Mouse (Mus musculus) bone marrow macrophage, adult 2 months (primary cell): ENCODE data around the gene Satb1. TPM values are rescaled to one million over a fixed set of nuclear protein-coding genes. Genes with fewer than 3 reads are reported as not detected.

Experiments used
- H3K27ac ChIP-seq: 2 replicates; pipeline ENCODE4 v1.5.1; 2012; ENCODE audit warnings: low read depth, low read length; ENCODE audit not compliant: insufficient read depth
- H3K4me1 ChIP-seq: 2 replicates; pipeline ENCODE4 v1.6.1; 2012; ENCODE audit warnings: low read length; ENCODE audit not compliant: control insufficient read depth, insufficient read depth
- H3K4me3 ChIP-seq: 2 replicates; pipeline ENCODE4 v1.5.1; 2012; ENCODE audit warnings: mild to moderate bottlenecking, low read length, moderate library complexity; ENCODE audit not compliant: insufficient read depth
- CTCF ChIP-seq: IDR thresholded peaks from 2 replicates; pipeline ENCODE4 v1.5.1; 2012; ENCODE audit warnings: low read depth, mild to moderate bottlenecking, low read length, moderate library complexity
- POLR2A ChIP-seq: IDR thresholded peaks from 2 replicates; pipeline ENCODE4 v1.6.1; 2012; ENCODE audit warnings: mild to moderate bottlenecking, low read depth, low read length, borderline replicate concordance
- polyA plus RNA-seq: library from polyadenylated mRNA; stranded (reverse); fragments of >200 nt; gene quantifications from 2 replicates; pipeline ENCODE4 v1.2.4, GENCODE M21; 2012; ENCODE audit not compliant: missing spikeins, insufficient read depth, insufficient read length

The Satb1 gene
- polyA plus RNA-seq, 1 experiment = 0.34 TPM

DNA sequence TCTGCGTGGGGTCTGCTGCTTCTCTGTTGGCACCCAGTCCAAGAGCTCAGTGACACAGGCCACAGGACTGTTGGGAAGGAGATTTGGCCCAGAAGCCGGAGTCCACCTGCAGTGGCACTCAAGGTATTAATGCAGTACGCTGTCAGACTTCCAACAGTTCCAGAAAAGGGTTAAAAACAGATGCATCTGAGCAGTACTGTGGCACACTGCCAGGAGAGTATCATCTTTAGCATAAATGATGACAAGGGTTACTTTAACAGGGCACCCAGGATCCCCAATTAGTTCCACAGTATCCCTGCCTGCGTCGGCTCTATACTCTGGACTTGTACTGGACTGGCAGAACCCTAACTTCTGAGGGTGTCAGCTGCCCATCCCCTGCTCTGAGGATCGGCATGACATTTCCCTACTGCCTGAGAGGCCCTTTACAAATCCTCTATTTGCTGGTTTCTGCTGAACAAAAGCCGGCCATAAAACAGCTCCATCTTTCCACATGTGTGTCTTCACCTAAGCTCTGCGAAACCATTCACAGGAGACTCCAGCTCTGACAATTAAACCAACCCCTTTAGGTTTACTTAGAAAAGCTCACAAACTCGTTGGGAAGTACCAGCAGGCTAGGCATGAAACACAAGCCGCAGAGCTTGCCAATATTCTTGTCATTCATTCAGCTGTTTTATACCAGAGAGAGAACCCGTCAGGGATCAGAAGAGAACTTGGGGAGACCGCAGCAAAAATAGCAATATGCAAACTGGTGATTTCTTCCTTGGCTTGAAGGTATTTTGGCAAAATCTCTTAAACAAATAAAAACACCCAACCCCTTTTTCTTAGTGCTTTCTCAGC lies 26.7 kb downstream of the Satb1 start:
- Histone ChIP-seq H3K27ac (no peak overlapping the region), H3K4me3 (no peak overlapping the region), H3K4me1 (no peaks in the 10 kb centered on the region)
- TF ChIP-seq CTCF (no peak), POLR2A (no peak)

DNA sequence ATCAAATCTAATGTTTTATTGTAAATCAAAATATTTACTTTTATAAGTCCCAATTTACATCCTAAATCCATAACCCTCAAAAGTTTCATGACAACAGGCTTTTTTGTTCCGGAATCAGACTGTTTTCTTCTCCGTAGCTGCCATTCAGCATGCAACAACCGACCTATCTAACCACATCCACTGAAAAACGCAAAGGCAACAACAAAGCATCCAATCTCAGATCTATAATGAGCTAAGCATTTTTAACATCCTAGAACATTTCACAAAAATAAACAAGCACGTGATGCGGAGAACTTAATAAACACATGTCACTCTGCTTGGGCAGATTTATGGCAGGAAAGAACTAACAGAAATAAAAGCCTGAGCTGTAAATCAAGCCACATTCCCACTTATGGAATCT lies 32.9 kb downstream of the Satb1 start:
- no peak overlapping the region for H3K4me3 ChIP-seq
- TF ChIP-seq POLR2A (no peak), CTCF (no peak)
- no peak overlapping the region for H3K27ac ChIP-seq
- no peaks in the 10 kb centered on the region for H3K4me1 ChIP-seq

DNA sequence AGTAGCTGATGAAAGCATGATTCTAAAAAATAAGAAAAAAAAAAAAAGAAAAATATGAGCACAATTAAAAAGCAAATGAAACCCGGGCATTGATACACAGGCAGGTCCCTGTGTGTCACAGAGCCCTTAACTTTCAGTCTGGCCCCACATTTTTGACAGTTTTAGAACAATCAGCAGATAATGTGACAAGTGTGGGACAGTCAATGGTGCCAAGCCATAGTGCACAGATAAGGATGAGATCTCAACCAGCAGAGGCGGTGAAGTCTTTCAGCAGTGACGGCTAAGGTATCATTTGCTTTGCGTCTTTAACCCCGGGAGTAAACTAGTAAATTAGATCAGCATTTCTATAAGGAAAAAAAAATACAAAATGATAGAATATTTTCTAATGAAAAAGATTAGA lies 36.6 kb downstream of the Satb1 start:
- TF ChIP-seq POLR2A = no peak
- TF ChIP-seq CTCF = no peak
- H3K4me3 ChIP-seq = no peak overlapping the region
- H3K27ac ChIP-seq = no peak overlapping the region
- H3K4me1 ChIP-seq = no peaks in the 10 kb centered on the region

DNA sequence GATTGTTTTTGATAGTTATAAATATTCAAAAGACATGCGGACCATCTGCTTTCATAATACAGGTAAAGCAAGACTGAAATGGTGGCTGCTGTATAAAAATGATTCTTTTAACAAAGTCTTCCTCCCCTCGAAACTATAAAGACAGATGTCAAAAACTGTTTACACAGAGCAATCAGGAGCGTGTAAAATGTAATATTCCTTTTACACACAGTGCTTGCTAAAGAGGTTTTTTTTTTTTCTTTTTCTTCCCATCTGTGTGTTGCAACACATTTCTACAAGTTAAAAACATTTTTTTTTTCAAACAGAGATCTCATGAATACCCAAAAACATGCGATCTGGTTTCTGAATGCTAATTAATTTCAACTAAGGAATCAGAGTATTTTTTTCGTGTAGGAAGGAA lies 41.9 kb downstream of the Satb1 start:
- Histone ChIP-seq H3K4me1 (peaks cover 9% of the 10 kb centered on the region), H3K27ac (no peak overlapping the region), H3K4me3 (no peak overlapping the region)
- no peak for TF ChIP-seq CTCF
- no peak for TF ChIP-seq POLR2A

DNA sequence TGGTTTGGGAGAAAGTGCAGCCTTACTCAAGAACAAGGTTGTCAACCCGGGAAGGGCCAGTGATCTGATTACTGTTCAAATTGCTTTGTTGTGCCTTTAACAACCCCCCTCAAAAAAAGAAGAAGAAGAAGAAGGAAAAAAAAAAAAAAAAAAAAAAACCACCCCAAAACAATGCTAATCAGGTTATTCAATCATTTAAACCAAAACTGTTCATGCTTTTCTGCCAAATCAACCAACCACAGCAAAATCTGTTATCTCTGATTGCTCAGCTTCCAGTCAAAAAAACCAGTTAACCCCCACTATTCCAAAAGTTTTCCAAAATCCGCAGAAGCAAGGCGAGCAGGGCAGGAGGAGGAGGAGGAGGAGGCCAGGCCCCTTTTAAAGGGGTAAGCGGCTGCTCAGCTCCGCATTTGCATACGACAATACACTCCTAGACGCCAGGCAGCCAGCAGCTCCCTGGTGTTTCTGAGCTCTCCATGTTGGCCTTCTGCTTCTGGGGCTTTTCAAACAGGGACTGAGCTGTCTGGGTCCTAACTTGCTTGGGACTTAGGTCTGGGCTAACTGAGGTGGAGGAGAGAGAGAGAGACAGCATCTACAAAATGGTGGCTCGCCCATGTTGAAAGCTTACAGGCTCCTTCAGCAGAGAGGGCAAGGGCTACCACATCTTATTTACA lies 42.6 kb downstream of the Satb1 start:
- no peak overlapping the region for H3K27ac ChIP-seq
- TF ChIP-seq POLR2A (no peak), CTCF (no peak)
- H3K4me1 ChIP-seq = peaks cover 9% of the 10 kb centered on the region
- no peak overlapping the region for H3K4me3 ChIP-seq

DNA sequence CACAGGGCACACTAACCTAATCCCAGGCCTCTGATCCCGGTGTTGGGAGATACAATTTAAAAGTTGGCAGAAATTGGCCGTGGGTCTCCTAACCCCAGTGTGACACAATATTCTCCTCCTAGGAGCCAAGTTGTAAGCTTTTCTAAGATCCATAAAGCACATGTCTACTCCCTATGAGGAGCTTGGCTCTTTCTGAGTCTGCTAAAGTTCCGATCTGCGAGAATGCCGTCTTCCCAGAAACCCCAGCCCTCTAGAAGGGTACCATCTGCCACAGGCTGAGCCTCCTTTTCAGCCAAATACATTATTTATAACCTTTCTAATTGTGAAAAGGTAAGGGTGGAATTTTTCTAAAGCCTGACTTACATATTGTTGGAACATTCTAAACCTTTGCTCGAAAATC lies 43.3 kb downstream of the Satb1 start:
- Histone ChIP-seq H3K4me1 (peaks cover 12% of the 10 kb centered on the region), H3K27ac (no peak overlapping the region), H3K4me3 (no peak overlapping the region)
- TF ChIP-seq CTCF = no peak
- no peak for TF ChIP-seq POLR2A

DNA sequence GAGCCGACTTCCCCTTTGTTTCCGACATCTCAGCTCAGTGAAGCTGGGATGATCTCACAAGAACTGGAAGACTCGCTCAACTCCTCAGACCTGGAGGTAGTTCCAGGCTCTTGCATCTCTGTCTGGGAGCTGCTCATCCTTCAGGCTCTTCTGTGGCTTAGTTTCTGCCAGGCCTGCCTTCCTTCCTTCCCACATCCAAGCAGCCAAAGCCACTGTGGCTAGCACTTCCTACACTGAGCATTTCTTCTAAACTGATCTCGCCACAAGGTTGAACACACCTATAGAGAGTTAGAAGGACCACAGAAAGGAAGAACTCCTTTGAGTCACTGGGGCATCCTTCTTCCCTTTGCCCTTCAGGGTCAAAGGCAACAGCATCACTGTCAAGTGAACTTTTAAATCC lies 44.0 kb downstream of the Satb1 start:
- no peak for TF ChIP-seq CTCF
- TF ChIP-seq POLR2A = no peak
- H3K4me1 ChIP-seq = peaks cover 15% of the 10 kb centered on the region
- no peak overlapping the region for H3K27ac ChIP-seq
- H3K4me3 ChIP-seq = no peak overlapping the region

DNA sequence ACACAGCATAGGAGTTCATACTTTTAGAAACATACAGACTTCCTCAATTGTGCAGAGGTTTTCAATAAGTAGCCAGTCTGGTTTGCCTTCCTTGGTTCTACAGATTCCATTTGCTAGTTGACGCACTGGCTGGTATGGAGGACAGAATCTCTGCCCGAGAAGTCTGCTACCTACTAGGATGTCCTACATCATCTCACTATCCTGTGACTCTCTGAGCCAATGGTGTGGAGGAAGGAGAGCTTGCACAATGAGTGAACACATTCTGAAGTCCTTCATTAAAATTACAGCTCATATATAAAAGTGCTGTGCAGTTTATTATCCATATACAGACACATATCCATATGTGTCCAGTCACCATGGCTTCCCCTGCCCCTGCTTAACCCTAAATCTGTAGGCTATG lies 45.1 kb downstream of the Satb1 start:
- Histone ChIP-seq H3K4me1 (peaks cover 15% of the 10 kb centered on the region), H3K4me3 (no peak overlapping the region), H3K27ac (no peak overlapping the region)
- TF ChIP-seq CTCF (no peak), POLR2A (no peak)

DNA sequence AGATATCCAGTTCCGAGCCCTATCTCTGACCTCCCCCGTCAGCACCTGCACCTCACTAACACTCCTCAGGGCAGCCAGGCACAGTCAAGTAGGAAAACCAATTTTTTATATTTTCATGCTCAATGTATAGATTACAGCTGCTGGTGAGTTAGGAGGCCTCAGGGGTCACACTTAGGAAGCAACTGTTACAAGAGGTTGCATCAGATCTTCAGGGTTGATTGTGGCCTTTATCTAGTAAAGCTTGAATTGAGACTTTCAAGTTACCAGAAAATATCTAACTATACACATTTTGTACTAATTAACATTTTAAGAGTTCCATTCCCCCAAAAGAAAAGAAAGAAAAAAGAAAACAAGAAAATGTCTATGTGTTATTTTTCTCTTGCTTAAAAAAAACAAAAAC lies 47.0 kb downstream of the Satb1 start:
- no peak for TF ChIP-seq POLR2A
- no peak for TF ChIP-seq CTCF
- H3K4me1 ChIP-seq = peaks cover 15% of the 10 kb centered on the region
- no peak overlapping the region for H3K27ac ChIP-seq
- no peak overlapping the region for H3K4me3 ChIP-seq

DNA sequence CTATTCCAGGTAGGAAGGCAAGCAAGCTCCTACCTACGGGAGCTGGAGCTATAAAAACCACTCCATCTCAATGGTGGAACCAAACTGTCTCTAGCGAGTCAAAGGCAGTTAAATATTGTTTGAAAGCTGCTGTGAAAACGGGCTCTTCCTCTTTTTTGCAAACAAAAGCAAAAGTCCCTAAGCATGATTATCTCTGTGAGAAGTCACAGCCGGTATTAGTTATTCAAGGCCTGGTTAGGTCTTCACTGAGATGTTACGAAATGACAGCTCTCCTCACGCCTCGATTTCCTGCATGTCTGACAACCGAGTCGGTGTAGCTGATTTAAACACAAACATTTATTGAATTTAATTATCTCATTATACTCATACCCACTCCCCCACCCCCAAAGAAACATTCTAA lies 48.2 kb downstream of the Satb1 start:
- peaks cover 8% of the 10 kb centered on the region for H3K4me1 ChIP-seq
- H3K4me3 ChIP-seq = no peak overlapping the region
- H3K27ac ChIP-seq = no peak overlapping the region
- TF ChIP-seq CTCF (no peak), POLR2A (no peak)
